Mouse (Mus musculus): ENCODE measurements around the gene Acvr1b. TPM values are rescaled to one million over a fixed set of nuclear protein-coding genes. Genes with fewer than 3 reads are reported as not detected.

Gene Acvr1b
- polyA plus RNA-seq, 1 experiment from 2014 or later = 8.9 TPM

DNA sequence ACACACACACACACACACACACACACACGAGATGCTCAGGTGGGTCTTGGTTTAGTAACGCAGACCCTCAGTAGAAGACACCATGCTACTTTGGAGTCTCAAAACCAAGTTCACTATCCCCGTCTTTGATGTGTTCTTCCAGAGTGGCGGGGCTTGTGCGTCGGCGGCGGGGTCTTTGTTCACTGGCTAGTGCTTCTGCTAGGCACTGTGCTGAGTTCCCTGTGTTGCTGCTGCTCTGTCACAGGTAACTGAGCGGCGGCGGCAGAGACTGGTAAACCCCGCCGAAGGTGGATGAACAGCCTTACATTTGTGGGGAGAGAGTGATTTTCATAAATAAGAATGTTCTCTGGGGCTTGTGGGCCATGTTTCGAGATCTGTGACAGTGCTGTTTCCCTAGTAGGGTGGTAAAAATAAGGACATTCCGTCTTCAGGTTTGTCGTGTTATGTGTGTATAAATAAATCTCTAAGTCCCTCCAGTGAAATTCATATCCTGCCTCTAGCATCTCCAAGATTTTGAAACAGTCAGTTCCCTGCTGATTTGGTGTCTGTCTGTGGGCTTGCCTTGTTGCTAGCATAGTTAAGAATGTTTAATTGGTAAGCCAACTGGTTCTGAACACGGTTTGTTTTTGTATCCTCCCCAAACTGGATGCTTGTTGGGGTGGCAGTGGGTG lies 1.9 kb downstream of the Acvr1b start:
- Histone ChIP-seq H3K9me3 (replicated peaks; ENCODE audit: control insufficient read depth, low read length) (no peaks in the 10 kb centered on the region), H3K27ac (ENCODE audit: low read depth, low read length) (peak overlapping the region; percentile 55; the same call in 1 of the 2 replicates), H3K9ac (ENCODE audit: low read depth, low read length) (peak overlapping the region; percentile 90), H3K36me3 (ENCODE audit: control insufficient read depth, insufficient read depth, low read length) (no peaks in the 10 kb centered on the region), H3K4me2 (peak overlapping the region; percentile 97), H3K27me3 (ENCODE audit: control insufficient read depth, insufficient read depth, low read length) (no peaks in the 10 kb centered on the region), H3K4me1 (ENCODE audit: control insufficient read depth, insufficient read depth, low read length) (peaks cover 47% of the 10 kb centered on the region), H3K4me3 (ENCODE audit: low read depth, low read length) (peak overlapping the region; percentile 83)
- WGBS (ENCODE audit: insufficient replicate concordance) = 27% methylated on average over 17 of the region's 17 CpGs
- no peak for ATAC-seq (replicated peaks; ENCODE audit: insufficient number of reproducible peaks, low FRiP score, low TSS enrichment)

DNA sequence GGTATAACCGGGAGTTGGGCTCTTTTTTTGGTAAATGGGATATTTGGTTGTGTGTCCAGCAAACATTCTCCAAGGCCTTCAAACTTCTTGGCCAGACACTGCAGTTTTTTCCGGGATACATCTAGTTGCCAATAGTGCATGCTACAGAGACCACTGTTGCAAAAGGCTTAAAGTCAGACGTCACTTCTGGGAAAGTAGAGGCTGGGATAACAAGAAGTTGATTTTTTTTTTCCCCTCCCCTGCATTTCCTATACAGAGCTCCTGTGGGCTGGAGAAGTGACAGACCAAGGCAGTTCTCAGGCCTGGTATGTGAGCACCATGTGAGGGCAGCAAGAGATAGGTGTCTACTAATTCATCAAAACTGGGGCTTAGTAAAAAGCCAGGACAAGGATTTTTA lies 2.4 kb downstream of the Acvr1b start:
- Histone ChIP-seq H3K4me1 (ENCODE audit: control insufficient read depth, insufficient read depth, low read length) (peaks cover 53% of the 10 kb centered on the region), H3K27me3 (ENCODE audit: control insufficient read depth, insufficient read depth, low read length) (no peaks in the 10 kb centered on the region), H3K4me2 (peak overlapping the region; percentile 97), H3K4me3 (ENCODE audit: low read depth, low read length) (peak overlapping the region; percentile 83; the same call in 1 of the 2 replicates), H3K27ac (ENCODE audit: low read depth, low read length) (peak overlapping the region; percentile 55), H3K9ac (ENCODE audit: low read depth, low read length) (peak overlapping the region; percentile 90; the same call in 1 of the 2 replicates), H3K36me3 (ENCODE audit: control insufficient read depth, insufficient read depth, low read length) (no peaks in the 10 kb centered on the region), H3K9me3 (replicated peaks; ENCODE audit: control insufficient read depth, low read length) (no peaks in the 10 kb centered on the region)
- WGBS (ENCODE audit: insufficient replicate concordance) = 23% methylated on average over 3 of the region's 3 CpGs
- ATAC-seq (replicated peaks; ENCODE audit: insufficient number of reproducible peaks, low FRiP score, low TSS enrichment) = no peak

- no peaks in the 10 kb centered on the region for H3K9me3 ChIP-seq (replicated peaks; ENCODE audit: control insufficient read depth, low read length)
- no peak for ATAC-seq (replicated peaks; ENCODE audit: insufficient number of reproducible peaks, low FRiP score, low TSS enrichment)
- H3K4me2 ChIP-seq = peak overlapping the region; percentile 97
- no peak overlapping the region; the same call in 1 of the 2 replicates for H3K4me3 ChIP-seq (ENCODE audit: low read depth, low read length)
- H3K27me3 ChIP-seq (ENCODE audit: control insufficient read depth, insufficient read depth, low read length) = no peaks in the 10 kb centered on the region
- WGBS (ENCODE audit: insufficient replicate concordance) = 33% methylated on average over 8 of the region's 8 CpGs
- peaks cover 57% of the 10 kb centered on the region for H3K4me1 ChIP-seq (ENCODE audit: control insufficient read depth, insufficient read depth, low read length)
- H3K9ac ChIP-seq (ENCODE audit: low read depth, low read length) = no peak overlapping the region
- H3K27ac ChIP-seq (ENCODE audit: low read depth, low read length) = peak overlapping the region; percentile 55
- no peaks in the 10 kb centered on the region for H3K36me3 ChIP-seq (ENCODE audit: control insufficient read depth, insufficient read depth, low read length)
These were observed 3.2 kb downstream of the Acvr1b start for GRCm38 (mm10) chr15:101176795-101177691.

DNA sequence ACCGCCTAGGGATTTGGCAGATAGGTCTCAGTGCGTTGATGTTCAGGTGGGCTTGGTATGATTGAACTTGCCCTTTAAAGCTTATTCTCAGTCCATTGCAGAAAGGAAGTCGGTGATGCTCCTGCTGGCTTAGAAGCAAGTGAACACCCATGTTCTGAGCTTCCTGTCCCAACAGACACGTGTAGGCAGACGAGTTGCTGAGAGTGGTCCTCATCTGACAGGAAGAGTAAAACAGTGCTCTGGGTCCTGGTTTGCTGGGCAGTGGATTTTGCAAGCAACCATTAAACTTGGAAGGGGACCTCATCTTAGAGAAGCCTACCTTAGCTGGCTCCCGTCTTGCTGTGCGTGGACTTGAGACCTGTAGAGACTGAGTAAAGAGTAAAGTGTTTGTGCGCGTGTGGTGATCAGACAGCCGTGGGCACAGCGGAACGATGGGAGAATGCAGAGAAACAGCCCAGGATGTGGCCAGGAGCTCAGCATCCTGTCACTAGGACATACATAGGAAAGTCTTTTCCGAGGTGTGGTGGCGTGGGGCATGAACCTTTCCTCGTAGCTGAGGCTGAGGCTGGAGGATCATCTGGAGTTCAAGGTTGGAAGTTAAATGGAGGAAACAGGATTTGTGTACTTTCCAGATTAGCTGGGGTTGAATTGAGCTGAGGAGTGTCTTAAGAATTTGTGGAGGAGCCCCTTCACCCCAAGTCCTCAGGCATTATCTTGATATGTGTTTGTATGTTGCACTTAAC lies 6.7 kb downstream of the Acvr1b start:
- Histone ChIP-seq H3K27me3 (ENCODE audit: control insufficient read depth, insufficient read depth, low read length) (no peaks in the 10 kb centered on the region), H3K9me3 (replicated peaks; ENCODE audit: control insufficient read depth, low read length) (no peaks in the 10 kb centered on the region), H3K4me2 (no peak overlapping the region), H3K4me3 (ENCODE audit: low read depth, low read length) (no peak overlapping the region), H3K36me3 (ENCODE audit: control insufficient read depth, insufficient read depth, low read length) (no peaks in the 10 kb centered on the region), H3K27ac (ENCODE audit: low read depth, low read length) (no peak overlapping the region), H3K9ac (ENCODE audit: low read depth, low read length) (no peak overlapping the region), H3K4me1 (ENCODE audit: control insufficient read depth, insufficient read depth, low read length) (peaks cover 46% of the 10 kb centered on the region)
- 68% methylated on average over 15 of the region's 15 CpGs for WGBS (ENCODE audit: insufficient replicate concordance)
- ATAC-seq (replicated peaks; ENCODE audit: insufficient number of reproducible peaks, low FRiP score, low TSS enrichment) = no peak

- Histone ChIP-seq H3K36me3 (ENCODE audit: control insufficient read depth, insufficient read depth, low read length) (no peaks in the 10 kb centered on the region), H3K4me3 (ENCODE audit: low read depth, low read length) (no peak overlapping the region), H3K4me2 (no peak overlapping the region), H3K4me1 (ENCODE audit: control insufficient read depth, insufficient read depth, low read length) (peaks cover 41% of the 10 kb centered on the region), H3K9ac (ENCODE audit: low read depth, low read length) (peak overlapping the region; percentile 56), H3K27ac (ENCODE audit: low read depth, low read length) (no peak overlapping the region), H3K27me3 (ENCODE audit: control insufficient read depth, insufficient read depth, low read length) (no peaks in the 10 kb centered on the region), H3K9me3 (replicated peaks; ENCODE audit: control insufficient read depth, low read length) (no peaks in the 10 kb centered on the region)
- ATAC-seq (replicated peaks; ENCODE audit: insufficient number of reproducible peaks, low FRiP score, low TSS enrichment) = no peak
- WGBS (ENCODE audit: insufficient replicate concordance) = 42% methylated on average over 5 of the region's 5 CpGs
These were observed 7.2 kb downstream of the Acvr1b start for GRCm38 (mm10) chr15:101181106-101181466.

GRCm38 (mm10) chr15:101181500-101181899 lies 7.6 kb downstream of the Acvr1b start:
- H3K27ac ChIP-seq (ENCODE audit: low read depth, low read length) = no peak overlapping the region
- H3K9ac ChIP-seq (ENCODE audit: low read depth, low read length) = peak overlapping the region; percentile 56

DNA sequence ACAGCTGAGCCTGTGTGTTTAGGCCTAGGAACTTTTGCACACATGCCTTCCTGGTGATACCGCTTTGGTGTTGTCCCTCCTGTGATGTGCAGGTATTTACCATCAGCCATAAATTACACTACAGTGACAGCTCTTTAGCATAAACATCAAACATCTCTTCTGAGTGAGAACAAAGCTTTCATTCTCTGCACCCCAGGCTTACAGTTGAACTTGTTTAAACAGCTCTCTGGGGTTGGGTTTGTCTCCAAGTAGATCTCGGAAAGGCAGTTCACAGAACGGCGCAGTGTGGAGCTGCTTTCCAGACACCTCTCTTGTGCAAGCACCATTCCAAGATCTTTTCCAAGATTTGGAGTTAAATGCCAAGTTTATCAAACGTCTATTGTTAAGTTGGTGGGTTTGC lies 8.8 kb downstream of the Acvr1b start:
- Histone ChIP-seq H3K4me3 (ENCODE audit: low read depth, low read length) (no peak overlapping the region), H3K9me3 (replicated peaks; ENCODE audit: control insufficient read depth, low read length) (no peaks in the 10 kb centered on the region), H3K27ac (ENCODE audit: low read depth, low read length) (no peak overlapping the region), H3K4me1 (ENCODE audit: control insufficient read depth, insufficient read depth, low read length) (peaks cover 29% of the 10 kb centered on the region), H3K9ac (ENCODE audit: low read depth, low read length) (no peak overlapping the region), H3K27me3 (ENCODE audit: control insufficient read depth, insufficient read depth, low read length) (no peaks in the 10 kb centered on the region), H3K36me3 (ENCODE audit: control insufficient read depth, insufficient read depth, low read length) (no peaks in the 10 kb centered on the region), H3K4me2 (no peak overlapping the region)
- 65% methylated on average over 5 of the region's 5 CpGs for WGBS (ENCODE audit: insufficient replicate concordance)
- no peak for ATAC-seq (replicated peaks; ENCODE audit: insufficient number of reproducible peaks, low FRiP score, low TSS enrichment)

More at GRCm38 (mm10) chr15:101181500-101181899, 7.6 kb downstream of the Acvr1b start:
- no peaks in the 10 kb centered on the region for H3K36me3 ChIP-seq (ENCODE audit: control insufficient read depth, insufficient read depth, low read length)
- WGBS (ENCODE audit: insufficient replicate concordance) = 48% methylated on average over 4 of the region's 4 CpGs
- H3K4me3 ChIP-seq (ENCODE audit: low read depth, low read length) = no peak overlapping the region
- H3K4me2 ChIP-seq = no peak overlapping the region
- no peaks in the 10 kb centered on the region for H3K27me3 ChIP-seq (ENCODE audit: control insufficient read depth, insufficient read depth, low read length)
- H3K4me1 ChIP-seq (ENCODE audit: control insufficient read depth, insufficient read depth, low read length) = peaks cover 37% of the 10 kb centered on the region
- H3K9me3 ChIP-seq (replicated peaks; ENCODE audit: control insufficient read depth, low read length) = no peaks in the 10 kb centered on the region
- no peak for ATAC-seq (replicated peaks; ENCODE audit: insufficient number of reproducible peaks, low FRiP score, low TSS enrichment)

- 96% methylated on average over 8 of the region's 8 CpGs for WGBS (ENCODE audit: insufficient replicate concordance)
- no peak overlapping the region for H3K4me3 ChIP-seq (ENCODE audit: low read depth, low read length)
- no peaks in the 10 kb centered on the region for H3K9me3 ChIP-seq (replicated peaks; ENCODE audit: control insufficient read depth, low read length)
- H3K4me2 ChIP-seq = no peak overlapping the region
- no peaks in the 10 kb centered on the region for H3K36me3 ChIP-seq (ENCODE audit: control insufficient read depth, insufficient read depth, low read length)
- no peak overlapping the region for H3K27ac ChIP-seq (ENCODE audit: low read depth, low read length)
- no peaks in the 10 kb centered on the region for H3K27me3 ChIP-seq (ENCODE audit: control insufficient read depth, insufficient read depth, low read length)
- no peak for ATAC-seq (replicated peaks; ENCODE audit: insufficient number of reproducible peaks, low FRiP score, low TSS enrichment)
- peaks cover 26% of the 10 kb centered on the region for H3K4me1 ChIP-seq (ENCODE audit: control insufficient read depth, insufficient read depth, low read length)
- H3K9ac ChIP-seq (ENCODE audit: low read depth, low read length) = no peak overlapping the region
These were observed 10.4 kb downstream of the Acvr1b start for GRCm38 (mm10) chr15:101184300-101184699.
